Mouse (Mus musculus) lung, adult 18-20 months (tissue): ENCODE results near the gene Mta2.
A peak's percentile ranks its signal among the peaks of the same experiment; 100 is the strongest.

Experiments used
- DNase-seq, 2 experiments: peaks; one replicate each; pipeline ENCODE4 v3.0.0; 2022; ENCODE audit warnings: mixed read lengths in 2 of 2

Mta2 gene

GRCm38 (mm10) chr19:8929224-8930088 is 12.2 kb upstream of the Mta2 start, which contains the start of the genes Rom1 and Eml3:
Gene Rom1, minus strand, starts transcription at chr19:8929356.
Gene Eml3, plus strand, starts transcription at chr19:8929552.
- peak; percentile 94 to 95 for DNase-seq

GRCm38 (mm10) chr19:8930117-8930516 is 11.6 kb upstream of the Mta2 start:
- no peak for DNase-seq

GRCm38 (mm10) chr19:8930771-8931170 is 10.9 kb upstream of the Mta2 start:
- no peak for DNase-seq

GRCm38 (mm10) chr19:8936736-8937135 is 4.9 kb upstream of the Mta2 start:
- DNase-seq = no peak

- DNase-seq = no peak
Observed at GRCm38 (mm10) chr19:8940526-8941133, 1.0 kb upstream of the Mta2 start.

- no peak for DNase-seq
Observed at GRCm38 (mm10) chr19:8941136-8941514, 550 bp upstream of the Mta2 start.

- DNase-seq = peak in 1 of 2 experiments; percentile 59
Observed at GRCm38 (mm10) chr19:8942276-8942964, 745 bp downstream of the Mta2 start.

- DNase-seq = no peak
Observed at GRCm38 (mm10) chr19:8943047-8943446, 1.4 kb downstream of the Mta2 start.

- no peak for DNase-seq
Observed at GRCm38 (mm10) chr19:8944062-8944461, 2.4 kb downstream of the Mta2 start.

- DNase-seq = peak; percentile 67 to 71
Observed at GRCm38 (mm10) chr19:8944750-8945149, 3.1 kb downstream of the Mta2 start.

GRCm38 (mm10) chr19:8945251-8945650 is 3.6 kb downstream of the Mta2 start:
- DNase-seq = no peak

- no peak for DNase-seq
Observed at GRCm38 (mm10) chr19:8946929-8947328, 5.3 kb downstream of the Mta2 start.

- no peak for DNase-seq
Observed at GRCm38 (mm10) chr19:8950190-8950589, 8.5 kb downstream of the Mta2 start.

GRCm38 (mm10) chr19:8952241-8952640 is 10.6 kb downstream of the Mta2 start:
- DNase-seq = no peak

GRCm38 (mm10) chr19:8953135-8954039 is 11.7 kb downstream of the Mta2 start, which contains the start of gene Tut1:
Gene Tut1, plus strand, starts transcription at chr19:8953847.
- DNase-seq = peak; percentile 94

GRCm38 (mm10) chr19:8954171-8954570 is 12.5 kb downstream of the Mta2 start:
- DNase-seq = no peak

- DNase-seq = no peak
Observed at GRCm38 (mm10) chr19:8962256-8962655, 20.6 kb downstream of the Mta2 start.

GRCm38 (mm10) chr19:8965075-8965474 is 23.4 kb downstream of the Mta2 start:
- DNase-seq = no peak

GRCm38 (mm10) chr19:8965771-8966170 is 24.1 kb downstream of the Mta2 start:
- DNase-seq = peak in 1 of 2 experiments; percentile 26

GRCm38 (mm10) chr19:8966198-8966589 is 24.5 kb downstream of the Mta2 start:
- peak in 1 of 2 experiments; percentile 39 for DNase-seq

GRCm38 (mm10) chr19:8966590-8967372 is 25.1 kb downstream of the Mta2 start, which contains the start of gene Eef1g:
Gene Eef1g, plus strand, starts transcription at chr19:8967041.
- DNase-seq = peak; percentile 100
